Mouse (Mus musculus) heart, embryonic 11.5 days (tissue): Measurements from ENCODE around the gene Acbd4. TPM values are rescaled to one million over a fixed set of nuclear protein-coding genes. Genes with fewer than 3 reads are reported as not detected.
A peak's percentile ranks its signal among the peaks of the same experiment; 100 is the strongest.

Experiments
- ATAC-seq: fragments of 200-750 bp; cut with Nextera tagmentation; replicated peaks from 2 replicates; pipeline ENCODE4 v1.8.0; 2017; ENCODE audit warnings: moderate library complexity; ENCODE audit not compliant: insufficient number of reproducible peaks, low FRiP score, low TSS enrichment
- H3K27ac ChIP-seq: fragments of 300-500 bp; sonication (generic); 2 replicates; pipeline ENCODE4 v1.5.1; 2014; ENCODE audit warnings: mild to moderate bottlenecking, low read depth, low read length
- H3K27me3 ChIP-seq: fragments of 300-500 bp; sonication (generic); 2 replicates; pipeline ENCODE4 v1.6.1; 2014; ENCODE audit warnings: mild to moderate bottlenecking, low read length, mixed read lengths; ENCODE audit not compliant: control insufficient read depth, insufficient read depth
- H3K36me3 ChIP-seq: fragments of 300-500 bp; sonication (generic); 2 replicates; pipeline ENCODE4 v1.6.1; 2014; ENCODE audit warnings: mild to moderate bottlenecking, low read length, moderate library complexity, mixed read lengths; ENCODE audit not compliant: control insufficient read depth, insufficient read depth
- H3K4me1 ChIP-seq: fragments of 300-500 bp; sonication (generic); 2 replicates; pipeline ENCODE4 v1.6.1; 2014; ENCODE audit warnings: low read length; ENCODE audit not compliant: control insufficient read depth, insufficient read depth
- H3K4me2 ChIP-seq: fragments of 300-500 bp; sonication (generic); 2 replicates; pipeline ENCODE4 v1.6.1; 2014; ENCODE audit warnings: mild to moderate bottlenecking, moderate library complexity
- H3K4me3 ChIP-seq: fragments of 300-500 bp; sonication (generic); 2 replicates; pipeline ENCODE4 v1.5.1; 2014; ENCODE audit warnings: low read depth, low read length
- H3K9ac ChIP-seq: fragments of 300-500 bp; sonication (generic); 2 replicates; pipeline ENCODE4 v1.6.1; 2014; ENCODE audit warnings: mild to moderate bottlenecking, low read depth, low read length, moderate library complexity
- H3K9me3 ChIP-seq: fragments of 300-500 bp; sonication (generic); replicated peaks from 2 replicates; pipeline ENCODE4 v1.6.1; 2016; ENCODE audit warnings: low read length; ENCODE audit not compliant: control insufficient read depth
- WGBS: fragments of 180-500 bp; shearing (Covaris S2); extraction: QIAGEN DNeasy Blood & Tissue Kit; methylation state at CpG from one replicate; pipeline ENCODE4 v1.1.7; 2014; ENCODE audit not compliant: insufficient replicate concordance; 5-methylcytosine and 5-hydroxymethylcytosine counted together
- polyA plus RNA-seq: library from polyadenylated mRNA; unstranded; fragments of >200 nt; fragmentation: Nextera tagmentation; extraction: Ambion mirVana; gene quantifications from 2 replicates; pipeline ENCODE4 v1.2.1, GENCODE M21; 2014

Gene Acbd4
- polyA plus RNA-seq, 1 experiment from 2014 or later = 11.2 TPM

DNA sequence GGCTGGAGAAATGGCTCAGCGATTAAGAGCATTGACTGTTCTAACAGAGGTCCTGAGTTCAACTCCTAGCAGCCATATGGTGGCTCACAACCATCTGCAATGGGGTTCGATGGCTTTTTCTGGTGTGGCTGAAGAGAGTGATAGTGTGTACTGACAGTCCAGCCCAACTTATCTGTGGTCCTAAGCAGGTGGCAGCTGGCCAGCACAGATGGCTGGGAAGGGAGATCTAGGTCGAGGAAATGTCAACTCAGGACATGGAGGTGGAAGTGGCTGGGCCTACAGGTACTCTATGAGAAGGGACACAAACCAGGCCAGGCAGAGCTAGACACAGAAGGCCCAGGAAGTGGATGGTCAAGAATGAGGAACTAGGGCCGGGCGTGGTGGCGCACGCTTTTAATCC, 25.5 kb upstream of the Acbd4 start:
- Histone ChIP-seq H3K4me2 (no peak overlapping the region), H3K9me3 (no peaks in the 10 kb centered on the region), H3K27ac (no peak overlapping the region), H3K36me3 (no peaks in the 10 kb centered on the region), H3K27me3 (peaks cover 3% of the 10 kb centered on the region), H3K9ac (no peak overlapping the region), H3K4me3 (no peak overlapping the region), H3K4me1 (peaks cover 22% of the 10 kb centered on the region)
- WGBS = 83% methylated on average over 7 of the region's 7 CpGs
- ATAC-seq = no peak

DNA sequence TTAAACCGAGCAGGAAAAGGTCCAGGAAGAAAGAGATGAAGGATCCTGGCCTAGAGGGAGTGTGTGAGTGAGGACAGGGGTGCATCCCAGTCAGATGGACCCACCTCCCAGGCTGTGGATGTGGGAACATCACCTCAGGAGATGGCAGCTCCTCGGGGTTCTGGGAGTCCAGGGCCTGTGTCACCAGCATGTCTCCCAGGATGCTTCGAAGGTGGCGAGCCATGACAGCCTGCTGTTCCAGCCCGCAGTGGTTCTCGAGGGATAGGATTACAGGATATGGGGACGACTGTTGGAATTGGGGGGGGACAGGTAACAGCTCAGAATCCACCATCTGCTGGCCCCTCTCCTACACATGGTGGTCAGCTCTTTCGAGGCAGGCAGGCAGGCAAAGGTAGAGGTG, 24.9 kb upstream of the Acbd4 start:
- Histone ChIP-seq H3K9me3 (no peaks in the 10 kb centered on the region), H3K4me1 (peaks cover 24% of the 10 kb centered on the region), H3K27ac (no peak overlapping the region), H3K4me3 (no peak overlapping the region), H3K36me3 (no peaks in the 10 kb centered on the region), H3K4me2 (no peak overlapping the region), H3K9ac (no peak overlapping the region), H3K27me3 (peaks cover 3% of the 10 kb centered on the region)
- WGBS = 78% methylated on average over 8 of the region's 8 CpGs
- no peak for ATAC-seq

GRCm38 (mm10) chr11:103078131-103078530, 23.4 kb upstream of the Acbd4 start:
- H3K9me3 ChIP-seq = no peaks in the 10 kb centered on the region
- peaks cover 24% of the 10 kb centered on the region for H3K4me1 ChIP-seq
- no peak for ATAC-seq
- no peak overlapping the region for H3K4me2 ChIP-seq
- no peak overlapping the region for H3K4me3 ChIP-seq
- WGBS = 74% methylated on average over 11 of the region's 11 CpGs
- H3K36me3 ChIP-seq = no peaks in the 10 kb centered on the region
- H3K27ac ChIP-seq = no peak overlapping the region
- H3K27me3 ChIP-seq = peaks cover 3% of the 10 kb centered on the region
- H3K9ac ChIP-seq = no peak overlapping the region

DNA sequence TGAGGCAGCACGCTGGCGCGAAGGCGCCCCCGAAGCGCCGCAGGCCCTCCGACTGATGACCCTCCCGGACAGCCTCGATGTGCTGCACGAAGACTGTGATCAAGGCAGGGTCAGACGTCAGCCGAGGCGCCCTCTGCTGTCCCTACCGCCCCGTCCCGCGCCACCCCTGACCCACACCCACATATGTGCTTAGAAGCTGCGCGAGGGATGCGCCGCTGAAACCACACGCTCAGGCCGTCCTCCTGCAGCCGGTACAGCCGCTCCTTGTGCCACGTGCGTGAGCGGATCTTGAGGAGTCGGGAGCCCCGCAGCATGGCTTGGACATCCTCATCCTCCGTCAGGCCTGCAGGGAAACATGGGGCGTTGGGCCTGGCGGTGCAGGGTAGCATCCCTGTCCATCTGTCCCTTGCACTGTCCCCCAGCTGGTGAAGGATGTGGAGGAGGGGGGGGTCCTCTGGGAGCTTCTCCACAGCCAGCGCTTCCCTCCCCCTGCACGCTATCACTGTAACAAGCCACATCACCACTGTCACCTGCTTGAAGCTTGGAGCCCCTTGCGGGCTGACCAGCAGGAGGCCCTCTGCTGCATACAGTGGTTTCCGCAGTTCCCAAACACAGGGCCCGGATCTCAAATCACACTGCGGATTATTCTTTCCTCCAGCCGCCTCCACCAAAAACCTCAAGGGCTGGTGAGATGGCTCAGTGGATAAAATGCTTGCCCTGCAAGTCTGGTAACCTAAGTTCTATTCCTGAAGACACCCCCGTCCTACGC, 21.0 kb upstream of the Acbd4 start:
- peaks cover 3% of the 10 kb centered on the region for H3K27me3 ChIP-seq
- peaks cover 9% of the 10 kb centered on the region for H3K4me1 ChIP-seq
- no peaks in the 10 kb centered on the region for H3K36me3 ChIP-seq
- no peak overlapping the region for H3K27ac ChIP-seq
- peak overlapping the region; percentile 61 for H3K4me2 ChIP-seq
- WGBS = 1% methylated on average over 43 of the region's 43 CpGs
- H3K4me3 ChIP-seq = peak overlapping the region; percentile 44
- no peaks in the 10 kb centered on the region for H3K9me3 ChIP-seq
- H3K9ac ChIP-seq = peak overlapping the region; percentile 58
- ATAC-seq = no peak; the same call in 1 of the 2 replicates

DNA sequence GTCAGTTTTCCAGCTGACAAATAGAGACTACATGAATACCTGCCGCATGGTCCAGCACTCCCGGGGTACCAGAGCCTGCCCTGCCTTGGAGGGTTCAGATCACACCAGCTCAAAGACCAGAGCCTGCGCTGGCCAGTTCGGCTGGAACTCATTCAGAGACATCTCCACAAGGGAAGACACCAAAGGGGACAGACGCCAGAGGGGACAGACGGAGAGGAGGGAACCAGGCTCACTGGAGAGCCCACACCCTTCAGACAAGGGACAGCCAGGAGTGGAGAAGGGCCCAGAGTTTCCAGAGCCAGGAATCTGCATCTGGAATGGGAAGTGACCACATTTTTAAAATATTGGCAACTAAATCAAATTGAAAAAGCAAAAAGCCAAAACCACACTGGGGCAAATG, 19.9 kb upstream of the Acbd4 start:
- 51% methylated on average over 6 of the region's 6 CpGs for WGBS
- no peaks in the 10 kb centered on the region for H3K9me3 ChIP-seq
- ATAC-seq = no peak
- H3K36me3 ChIP-seq = no peaks in the 10 kb centered on the region
- no peak overlapping the region for H3K4me3 ChIP-seq
- H3K9ac ChIP-seq = no peak overlapping the region
- H3K27me3 ChIP-seq = peaks cover 3% of the 10 kb centered on the region
- peaks cover 9% of the 10 kb centered on the region for H3K4me1 ChIP-seq
- H3K27ac ChIP-seq = no peak overlapping the region
- H3K4me2 ChIP-seq = no peak overlapping the region

DNA sequence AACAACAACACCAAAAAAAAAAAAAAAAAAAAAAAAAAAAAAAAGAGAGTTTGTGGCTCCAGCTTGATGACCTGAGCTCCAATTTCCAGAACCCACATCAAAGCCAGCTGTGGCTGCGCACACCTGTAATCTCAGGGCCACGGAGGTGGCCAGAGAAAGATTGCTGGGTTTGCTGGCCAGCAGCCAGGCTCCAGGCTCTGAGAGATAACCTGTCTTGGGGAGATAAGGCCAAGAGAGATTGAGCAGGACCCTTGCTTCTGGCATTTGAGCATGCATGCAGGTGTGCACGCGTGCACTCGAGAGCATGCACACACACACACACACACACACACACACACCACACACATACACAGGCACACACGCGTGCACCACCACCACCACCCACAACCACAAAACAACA, 8.2 kb upstream of the Acbd4 start:
- Histone ChIP-seq H3K9me3 (no peaks in the 10 kb centered on the region), H3K4me1 (peaks cover 41% of the 10 kb centered on the region), H3K9ac (no peak overlapping the region), H3K4me2 (no peak overlapping the region), H3K36me3 (no peaks in the 10 kb centered on the region), H3K4me3 (no peak overlapping the region), H3K27ac (no peak overlapping the region), H3K27me3 (no peaks in the 10 kb centered on the region)
- WGBS = 78% methylated on average over 7 of the region's 7 CpGs
- no peak for ATAC-seq

DNA sequence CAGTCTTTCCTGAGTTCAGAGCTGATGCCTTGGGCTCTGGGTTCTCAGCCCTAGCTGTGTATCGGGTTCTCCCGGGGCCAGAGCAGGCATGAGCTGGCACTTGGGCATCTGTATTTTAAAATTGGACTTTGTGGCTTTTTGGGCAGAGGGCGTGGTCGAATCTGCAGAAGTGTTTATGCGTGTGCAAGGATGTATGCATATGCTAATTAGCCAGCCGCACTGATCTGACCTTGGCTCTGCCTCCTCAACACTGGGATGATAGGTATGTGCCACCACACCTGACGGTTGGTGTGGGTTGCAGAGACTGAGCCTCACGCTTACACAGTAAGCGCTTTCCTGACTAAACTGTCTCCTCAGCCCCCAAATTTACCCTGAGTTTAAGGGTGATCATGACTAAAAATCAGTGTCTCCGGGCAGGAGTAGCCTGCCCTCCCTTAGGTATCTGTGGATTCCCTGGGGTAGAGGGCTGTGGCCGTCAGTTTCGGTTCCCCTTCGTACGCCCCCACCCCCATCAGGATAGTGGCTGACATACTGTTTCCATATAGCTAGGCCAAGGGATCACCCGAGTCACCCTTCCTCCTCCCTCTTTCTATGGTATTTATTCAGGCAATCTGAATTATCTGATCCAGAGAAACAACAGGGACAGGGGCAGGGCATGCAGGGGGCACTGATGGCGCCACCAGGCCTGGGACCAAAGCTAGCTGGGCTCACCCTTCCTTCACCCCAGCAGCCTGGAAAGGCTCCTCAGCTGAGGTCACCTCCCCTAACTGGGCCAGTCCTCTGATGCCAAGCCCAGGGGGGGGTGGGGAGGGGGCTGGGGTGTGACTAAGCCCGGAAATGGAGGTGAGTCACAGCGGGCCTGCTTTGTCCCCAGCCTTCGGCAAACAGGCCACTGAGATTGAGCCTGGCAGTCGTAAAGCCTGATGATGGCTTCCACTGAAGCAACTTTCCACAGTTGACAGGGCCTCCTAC, 7.3 kb upstream of the Acbd4 start:
- H3K9ac ChIP-seq = peak overlapping the region; percentile 22; the same call in 1 of the 2 replicates
- H3K27me3 ChIP-seq = peaks cover 2% of the 10 kb centered on the region; the same call in 1 of the 2 replicates
- no peak overlapping the region for H3K4me2 ChIP-seq
- H3K4me3 ChIP-seq = no peak overlapping the region
- H3K27ac ChIP-seq = 0 out of 2 replicates have a peak overlapping the region, but pooled peaks have one; percentile 12
- 59% methylated on average over 20 of the region's 20 CpGs for WGBS
- 0 out of 2 replicates have a peak, but pooled peaks have one; percentile 53 for ATAC-seq
- H3K36me3 ChIP-seq = no peaks in the 10 kb centered on the region
- no peaks in the 10 kb centered on the region for H3K9me3 ChIP-seq
- H3K4me1 ChIP-seq = peaks cover 50% of the 10 kb centered on the region

DNA sequence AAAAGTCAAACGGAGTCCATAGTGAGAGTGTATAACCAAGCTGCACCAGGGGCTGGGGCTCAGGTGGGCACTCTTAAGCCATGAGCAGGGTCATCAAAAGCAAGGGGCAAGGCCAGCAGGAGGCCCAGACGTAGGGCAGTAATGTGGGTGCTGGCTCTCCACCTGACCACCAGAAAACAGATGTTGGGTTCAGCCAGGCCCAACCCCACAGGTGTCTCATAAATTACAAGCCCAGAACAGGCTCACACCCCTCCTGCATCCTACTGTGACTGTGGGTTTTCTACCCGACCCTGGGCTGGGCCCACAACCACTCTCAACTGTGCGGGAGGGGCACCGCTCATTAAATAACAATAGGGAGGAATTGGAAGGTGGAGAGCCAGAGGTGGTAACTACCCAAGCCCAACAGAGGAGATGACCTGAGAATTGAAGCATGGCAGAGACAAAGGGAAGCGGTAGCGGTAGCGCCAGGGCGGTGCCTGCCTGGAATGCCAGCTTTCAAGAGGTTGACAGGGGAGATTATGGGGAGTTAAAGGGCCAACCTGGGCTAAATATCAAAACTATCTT, 6.3 kb upstream of the Acbd4 start:
- H3K27me3 ChIP-seq = peaks cover 12% of the 10 kb centered on the region
- whole genome bisulfite sequencing = 77% methylated on average over 9 of the region's 9 CpGs
- ATAC-seq = no peak
- peaks cover 50% of the 10 kb centered on the region for H3K4me1 ChIP-seq
- no peak overlapping the region for H3K4me2 ChIP-seq
- no peaks in the 10 kb centered on the region for H3K9me3 ChIP-seq
- H3K36me3 ChIP-seq = no peaks in the 10 kb centered on the region
- H3K4me3 ChIP-seq = no peak overlapping the region
- no peak overlapping the region for H3K9ac ChIP-seq
- no peak overlapping the region; the same call in 1 of the 2 replicates for H3K27ac ChIP-seq
